Mouse (Mus musculus): ENCODE measurements around the gene Mei1. TPM values are rescaled to one million over a fixed set of nuclear protein-coding genes. Genes with fewer than 3 reads are reported as not detected.

The Mei1 gene
- total and polyA plus RNA-seq, 2 experiments from 2014 or later, result not detected

GRCm38 (mm10) chr15:82170437-82171377 is 100.9 kb downstream of the Mei1 start:
- ATAC-seq (ENCODE audit: insufficient read depth, low read depth) (peak; percentile 70), DNase-seq (ENCODE audit: low spot score) (peak; percentile 37)
- peak overlapping the region; percentile 47 for H3K27ac ChIP-seq (ENCODE audit: low read depth)
- H3K9me3 ChIP-seq (replicated peaks; ENCODE audit: control insufficient read depth, low read length), result no peaks in the 10 kb centered on the region
- H3K9ac ChIP-seq (replicated peaks; ENCODE audit: low read depth, low read length), result no peak overlapping the region
- H3K4me3 ChIP-seq (ENCODE audit: low read depth, low read length), result no peak overlapping the region
- TF ChIP-seq EP300 (IDR thresholded peaks at IDR 0.05; ENCODE audit: low read depth) (0 out of 2 replicates have a peak, but pooled peaks have one; percentile 72), CTCF (IDR thresholded peaks at IDR 0.05; ENCODE audit: low read depth) (no peak)
- H3K4me1 ChIP-seq (ENCODE audit: control insufficient read depth, insufficient read depth), result peaks cover 38% of the 10 kb centered on the region
- H3K27me3 ChIP-seq (ENCODE audit: control insufficient read depth, insufficient read depth, low read length), result no peaks in the 10 kb centered on the region
- peaks cover 54% of the 10 kb centered on the region for H3K36me3 ChIP-seq (replicated peaks; ENCODE audit: control insufficient read depth, insufficient read depth, low read length)
- WGBS, result 69% methylated on average over 36 of the region's 36 CpGs
- no peak overlapping the region for H3K4me2 ChIP-seq (ENCODE audit: low read depth, low read length)

DNA sequence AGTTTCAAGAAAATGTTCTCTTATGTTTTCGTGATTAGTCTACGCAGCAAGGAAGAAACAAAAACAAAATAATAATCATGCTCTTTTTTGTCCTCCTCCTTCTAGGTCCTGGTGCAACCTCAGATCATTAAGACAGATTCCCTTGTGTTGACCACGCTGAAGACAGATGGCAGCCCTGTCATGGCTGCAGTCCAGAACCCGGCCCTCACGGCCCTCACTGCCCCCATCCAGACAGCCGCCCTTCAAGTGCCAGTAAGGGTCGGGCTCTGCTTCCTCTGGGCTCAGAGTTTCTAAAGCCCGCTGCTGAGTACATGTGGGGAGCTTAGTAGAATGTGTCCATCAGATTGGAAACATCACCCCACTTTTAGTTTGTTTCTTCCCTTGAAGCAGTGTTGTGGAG is 102.9 kb downstream of the Mei1 start:
- peaks cover 20% of the 10 kb centered on the region for H3K4me1 ChIP-seq (ENCODE audit: control insufficient read depth, insufficient read depth)
- WGBS, result 54% methylated on average over 8 of the region's 8 CpGs
- H3K27ac ChIP-seq (ENCODE audit: low read depth), result no peak overlapping the region

GRCm38 (mm10) chr15:82175091-82175490 is 105.3 kb downstream of the Mei1 start:
- TF ChIP-seq CTCF (IDR thresholded peaks at IDR 0.05; ENCODE audit: low read depth) (no peak), EP300 (IDR thresholded peaks at IDR 0.05; ENCODE audit: low read depth) (no peak)
- no peak overlapping the region for H3K4me3 ChIP-seq (ENCODE audit: low read depth, low read length)
- no peak for DNase-seq (ENCODE audit: low spot score)
- WGBS, result 88% methylated on average over 9 of the region's 9 CpGs
- no peak overlapping the region for H3K27ac ChIP-seq (ENCODE audit: low read depth)
- ATAC-seq (ENCODE audit: insufficient read depth, low read depth), result no peak
- no peaks in the 10 kb centered on the region for H3K27me3 ChIP-seq (ENCODE audit: control insufficient read depth, insufficient read depth, low read length)
- H3K36me3 ChIP-seq (replicated peaks; ENCODE audit: control insufficient read depth, insufficient read depth, low read length), result peaks cover 94% of the 10 kb centered on the region
- no peaks in the 10 kb centered on the region for H3K9me3 ChIP-seq (replicated peaks; ENCODE audit: control insufficient read depth, low read length)
- no peak overlapping the region for H3K4me2 ChIP-seq (ENCODE audit: low read depth, low read length)
- peaks cover 10% of the 10 kb centered on the region for H3K4me1 ChIP-seq (ENCODE audit: control insufficient read depth, insufficient read depth)
- H3K9ac ChIP-seq (replicated peaks; ENCODE audit: low read depth, low read length), result no peak overlapping the region

More for the DNA sequence above, 102.9 kb downstream of the Mei1 start:
- Histone ChIP-seq H3K4me2 (ENCODE audit: low read depth, low read length) (no peak overlapping the region), H3K4me3 (ENCODE audit: low read depth, low read length) (no peak overlapping the region), H3K36me3 (replicated peaks; ENCODE audit: control insufficient read depth, insufficient read depth, low read length) (peaks cover 72% of the 10 kb centered on the region), H3K9me3 (replicated peaks; ENCODE audit: control insufficient read depth, low read length) (no peaks in the 10 kb centered on the region), H3K27me3 (ENCODE audit: control insufficient read depth, insufficient read depth, low read length) (no peaks in the 10 kb centered on the region), H3K9ac (replicated peaks; ENCODE audit: low read depth, low read length) (0 out of 2 replicates have a peak overlapping the region, but pooled peaks have one; percentile 16)
- no peak for ATAC-seq (ENCODE audit: insufficient read depth, low read depth)
- DNase-seq (ENCODE audit: low spot score), result no peak
- no peak for TF ChIP-seq EP300 (IDR thresholded peaks at IDR 0.05; ENCODE audit: low read depth)
- no peak for TF ChIP-seq CTCF (IDR thresholded peaks at IDR 0.05; ENCODE audit: low read depth)

Other genes with a start within 250 kb of the Mei1 start
- 19.2 and 75.8 TPM in 2 replicates for gene Tob2, start 211.2 kb upstream of the Mei1 start, total RNA-seq (2014; rRNA removed; ENCODE audit: low replicate concordance)
- gene Tob2, start 211.2 kb upstream of the Mei1 start, polyA plus RNA-seq (2015; fragmentation: Nextera tagmentation; extraction: Ambion mirVana), result 16.0 and 18.2 TPM in 2 replicates
- gene Phf5a, start 198.1 kb upstream of the Mei1 start, total RNA-seq (2014; rRNA removed; ENCODE audit: low replicate concordance), result 26.9 and 31.0 TPM in 2 replicates
- 60.7 and 65.3 TPM in 2 replicates for gene Phf5a, start 198.1 kb upstream of the Mei1 start, polyA plus RNA-seq (2015; fragmentation: Nextera tagmentation; extraction: Ambion mirVana)
- gene Aco2, start 197.7 kb upstream of the Mei1 start, total RNA-seq (2014; rRNA removed; ENCODE audit: low replicate concordance), result 2,020 and 2,039 TPM in 2 replicates
- gene Aco2, start 197.7 kb upstream of the Mei1 start, polyA plus RNA-seq (2015; fragmentation: Nextera tagmentation; extraction: Ambion mirVana), result 1,019 and 1,040 TPM in 2 replicates
- gene Polr3h, start 143.8 kb upstream of the Mei1 start, total RNA-seq (2014; rRNA removed; ENCODE audit: low replicate concordance), result 8.4 and 14.8 TPM in 2 replicates
- gene Polr3h, start 143.8 kb upstream of the Mei1 start, polyA plus RNA-seq (2015; fragmentation: Nextera tagmentation; extraction: Ambion mirVana), result 315 and 321 TPM in 2 replicates
- 2.0 and 2.8 TPM in 2 replicates for gene Csdc2, start 133.2 kb upstream of the Mei1 start, total RNA-seq (2014; rRNA removed; ENCODE audit: low replicate concordance)
- gene Csdc2, start 133.2 kb upstream of the Mei1 start, polyA plus RNA-seq (2015; fragmentation: Nextera tagmentation; extraction: Ambion mirVana), result 7.7 and 7.9 TPM in 2 replicates
- gene Pmm1, start 109.1 kb upstream of the Mei1 start, total RNA-seq (2014; rRNA removed; ENCODE audit: low replicate concordance), result 19.8 and 27.0 TPM in 2 replicates
- 17.8 and 19.1 TPM in 2 replicates for gene Pmm1, start 109.1 kb upstream of the Mei1 start, polyA plus RNA-seq (2015; fragmentation: Nextera tagmentation; extraction: Ambion mirVana)
- not detected in 2 replicates for gene 1700029P11Rik, start 89.5 kb upstream of the Mei1 start, total RNA-seq (2014; rRNA removed; ENCODE audit: low replicate concordance)
- not detected in 2 replicates for gene 1700029P11Rik, start 89.5 kb upstream of the Mei1 start, polyA plus RNA-seq (2015; fragmentation: Nextera tagmentation; extraction: Ambion mirVana)
- 25.2 and 37.2 TPM in 2 replicates for gene Xrcc6, start 82.2 kb upstream of the Mei1 start, total RNA-seq (2014; rRNA removed; ENCODE audit: low replicate concordance)
- gene Xrcc6, start 82.2 kb upstream of the Mei1 start, polyA plus RNA-seq (2015; fragmentation: Nextera tagmentation; extraction: Ambion mirVana), result 36.8 and 39.0 TPM in 2 replicates
- gene Desi1, start 36.1 kb upstream of the Mei1 start, total RNA-seq (2014; rRNA removed; ENCODE audit: low replicate concordance), result 9.0 and 13.6 TPM in 2 replicates
- gene Desi1, start 36.1 kb upstream of the Mei1 start, polyA plus RNA-seq (2015; fragmentation: Nextera tagmentation; extraction: Ambion mirVana), result 15.4 and 16.1 TPM in 2 replicates
- 204 and 222 TPM in 2 replicates for gene Snu13, start 22.4 kb upstream of the Mei1 start, total RNA-seq (2014; rRNA removed; ENCODE audit: low replicate concordance)
- gene Snu13, start 22.4 kb upstream of the Mei1 start, polyA plus RNA-seq (2015; fragmentation: Nextera tagmentation; extraction: Ambion mirVana), result 109 and 123 TPM in 2 replicates
- gene 4930407I10Rik, start 10.8 kb upstream of the Mei1 start, total RNA-seq (2014; rRNA removed; ENCODE audit: low replicate concordance), result not detected in 2 replicates
- not detected in 2 replicates for gene 4930407I10Rik, start 10.8 kb upstream of the Mei1 start, polyA plus RNA-seq (2015; fragmentation: Nextera tagmentation; extraction: Ambion mirVana)
- 4.9 and 6.9 TPM in 2 replicates for gene Ccdc134, start 57.9 kb downstream of the Mei1 start, total RNA-seq (2014; rRNA removed; ENCODE audit: low replicate concordance)
- gene Ccdc134, start 57.9 kb downstream of the Mei1 start, polyA plus RNA-seq (2015; fragmentation: Nextera tagmentation; extraction: Ambion mirVana), result 5.9 and 6.5 TPM in 2 replicates
- 86.3 and 90.3 TPM in 2 replicates for gene Srebf2, start 77.2 kb downstream of the Mei1 start, total RNA-seq (2014; rRNA removed; ENCODE audit: low replicate concordance)
- gene Srebf2, start 77.2 kb downstream of the Mei1 start, polyA plus RNA-seq (2015; fragmentation: Nextera tagmentation; extraction: Ambion mirVana), result 58.0 and 68.3 TPM in 2 replicates
- gene Shisa8, start 142.8 kb downstream of the Mei1 start, total RNA-seq (2014; rRNA removed; ENCODE audit: low replicate concordance), result 0.19 and 7.5 TPM in 2 replicates
- 0.07 and 0.23 TPM in 2 replicates for gene Shisa8, start 142.8 kb downstream of the Mei1 start, polyA plus RNA-seq (2015; fragmentation: Nextera tagmentation; extraction: Ambion mirVana)
- 1.5 TPM in 1 of 2 replicates, not detected in the other for gene Tnfrsf13c, start 154.4 kb downstream of the Mei1 start, total RNA-seq (2014; rRNA removed; ENCODE audit: low replicate concordance)
- gene Tnfrsf13c, start 154.4 kb downstream of the Mei1 start, polyA plus RNA-seq (2015; fragmentation: Nextera tagmentation; extraction: Ambion mirVana), result not detected in 2 replicates
- 16.7 and 25.7 TPM in 2 replicates for gene Cenpm, start 174.8 kb downstream of the Mei1 start, total RNA-seq (2014; rRNA removed; ENCODE audit: low replicate concordance)
- gene Cenpm, start 174.8 kb downstream of the Mei1 start, polyA plus RNA-seq (2015; fragmentation: Nextera tagmentation; extraction: Ambion mirVana), result 22.5 and 25.6 TPM in 2 replicates
- gene 1500009C09Rik, start 182.4 kb downstream of the Mei1 start, total RNA-seq (2014; rRNA removed; ENCODE audit: low replicate concordance), result not detected in 2 replicates
- not detected in 2 replicates for gene 1500009C09Rik, start 182.4 kb downstream of the Mei1 start, polyA plus RNA-seq (2015; fragmentation: Nextera tagmentation; extraction: Ambion mirVana)
- 1.4 and 4.4 TPM in 2 replicates for gene Sept3, start 204.9 kb downstream of the Mei1 start, total RNA-seq (2014; rRNA removed; ENCODE audit: low replicate concordance)
- 1.4 and 1.5 TPM in 2 replicates for gene Sept3, start 204.9 kb downstream of the Mei1 start, polyA plus RNA-seq (2015; fragmentation: Nextera tagmentation; extraction: Ambion mirVana)
- not detected in 2 replicates for gene Wbp2nl, start 229.0 kb downstream of the Mei1 start, total RNA-seq (2014; rRNA removed; ENCODE audit: low replicate concordance)
- not detected in 2 replicates for gene Wbp2nl, start 229.0 kb downstream of the Mei1 start, polyA plus RNA-seq (2015; fragmentation: Nextera tagmentation; extraction: Ambion mirVana)

Measured in heart, postnatal 0 days (tissue).